Mouse (Mus musculus) erythroblast, adult 5-6 weeks (primary cell): ENCODE data around the gene Tcea2. TPM values are rescaled to one million over a fixed set of nuclear protein-coding genes. Genes with fewer than 3 reads are reported as not detected.

ENCODE experiments used
- ATAC-seq: replicated peaks from 2 replicates; pipeline ENCODE4 v1.8.0; 2016; ENCODE audit warnings: moderate number of reproducible peaks, mild to moderate bottlenecking, moderate TSS enrichment, inconsistent platforms; ENCODE audit not compliant: poor library complexity, low FRiP score, severe bottlenecking
- total RNA-seq, 2 experiments: library from RNA; stranded (forward) in 1 of 2; stranded (reverse) in 1 of 2; fragments of 150-400 nt in 1 of 2; fragments of 200-764, 138-1000 nt in 1 of 2; gene quantifications; 2 replicates each; pipeline versions ENCODE4 v1.2.3 to v1.2.4; 2015 to 2017; ENCODE audit warnings: low replicate concordance in 2 of 2

The Tcea2 gene
- total RNA-seq, 2 experiments from 2014 or later = not detected

DNA sequence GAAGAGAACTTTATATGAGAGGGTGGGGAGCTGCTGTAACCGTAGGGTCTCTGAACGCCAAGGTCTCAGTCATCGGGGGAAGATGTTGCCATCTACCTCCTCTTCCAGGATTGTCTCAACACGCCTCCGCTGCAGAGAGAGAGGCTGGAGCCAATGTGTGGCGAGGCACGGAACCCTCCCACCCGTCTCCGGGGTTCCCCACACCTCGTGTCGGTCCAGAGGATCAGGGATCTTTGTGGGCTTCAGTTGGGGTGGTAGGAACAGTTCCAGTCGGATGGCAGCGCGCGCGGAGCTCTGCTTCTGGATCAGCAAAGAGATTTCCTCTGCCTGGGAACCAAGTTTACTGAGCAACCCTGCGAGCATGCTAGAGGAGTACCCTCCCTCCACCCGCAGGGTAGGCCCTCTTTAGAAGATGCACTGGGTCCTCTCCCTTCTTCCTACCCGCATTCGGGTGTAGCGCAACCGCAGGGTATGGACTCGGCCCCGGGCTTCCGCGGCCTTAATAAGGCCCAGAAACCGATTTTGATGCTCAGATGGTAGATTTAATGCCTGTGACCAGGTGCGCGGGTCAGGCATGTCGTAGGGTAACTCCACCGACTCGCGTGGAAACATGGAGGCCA is 16.8 kb downstream of the Tcea2 start:
- ATAC-seq = no peak

DNA sequence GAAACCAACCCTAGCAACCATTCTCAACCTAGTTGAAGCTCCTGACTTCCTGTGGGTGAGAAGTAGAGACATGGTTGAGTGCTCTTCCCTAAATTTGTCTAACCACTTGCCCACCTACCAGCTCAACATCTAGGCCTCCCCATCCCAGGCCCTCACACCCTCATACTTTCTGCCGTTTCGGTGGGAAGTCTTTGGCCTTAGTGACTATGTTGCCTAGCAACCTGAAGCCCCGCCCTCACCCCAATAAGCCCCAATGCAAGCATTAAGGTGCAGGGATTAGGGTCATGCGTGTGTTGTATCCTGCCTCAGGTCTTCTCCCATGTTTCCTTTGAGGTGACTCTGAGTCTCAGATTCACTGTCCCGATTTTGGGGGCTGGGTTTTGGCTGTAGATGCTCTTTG is 18.1 kb downstream of the Tcea2 start, which contains the start of gene Lkaaear1:
Gene Lkaaear1 (minus strand): TSS at position 202 of the 400 bp plus-strand sequence.
- no peak for ATAC-seq

DNA sequence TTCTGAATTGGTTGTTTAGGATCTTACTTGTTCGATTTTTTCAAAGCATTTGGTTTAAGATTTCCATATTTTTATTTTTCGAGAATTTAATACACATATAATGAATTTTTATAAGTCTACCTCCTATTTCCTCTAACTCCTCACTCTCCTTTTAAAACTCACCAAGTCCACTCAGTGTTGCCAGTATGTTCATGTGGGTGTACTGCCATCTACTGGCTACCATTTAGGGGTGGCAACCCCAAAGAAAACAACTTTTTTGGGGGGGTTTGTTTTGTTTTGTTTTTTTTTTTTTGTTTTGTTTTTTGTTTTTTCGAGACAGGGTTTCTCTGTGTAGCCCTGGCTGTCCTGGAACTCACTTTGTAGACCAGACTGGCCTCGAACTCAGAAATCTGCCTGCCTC is 26.6 kb downstream of the Tcea2 start:
- ATAC-seq = no peak

DNA sequence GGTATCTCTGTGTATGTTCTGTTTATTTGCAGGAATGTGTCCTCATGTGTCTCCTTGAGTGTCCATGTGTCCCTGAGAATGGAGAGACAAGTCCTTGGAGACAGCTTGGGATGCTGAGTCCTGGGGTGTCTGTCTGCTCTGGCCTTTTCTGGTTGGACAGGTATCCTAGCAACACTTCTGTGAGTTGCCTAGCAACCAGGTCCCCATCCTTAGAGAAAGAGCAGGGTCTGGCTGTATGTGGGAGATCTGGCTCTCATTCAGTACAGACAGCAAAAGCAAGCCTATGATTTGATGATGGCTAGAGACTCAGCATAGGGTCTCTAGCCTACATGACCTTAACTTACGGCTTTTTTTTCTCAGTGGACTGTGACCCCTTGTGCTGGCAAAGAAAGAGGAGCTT is 33.6 kb downstream of the Tcea2 start:
- no peak for ATAC-seq

DNA sequence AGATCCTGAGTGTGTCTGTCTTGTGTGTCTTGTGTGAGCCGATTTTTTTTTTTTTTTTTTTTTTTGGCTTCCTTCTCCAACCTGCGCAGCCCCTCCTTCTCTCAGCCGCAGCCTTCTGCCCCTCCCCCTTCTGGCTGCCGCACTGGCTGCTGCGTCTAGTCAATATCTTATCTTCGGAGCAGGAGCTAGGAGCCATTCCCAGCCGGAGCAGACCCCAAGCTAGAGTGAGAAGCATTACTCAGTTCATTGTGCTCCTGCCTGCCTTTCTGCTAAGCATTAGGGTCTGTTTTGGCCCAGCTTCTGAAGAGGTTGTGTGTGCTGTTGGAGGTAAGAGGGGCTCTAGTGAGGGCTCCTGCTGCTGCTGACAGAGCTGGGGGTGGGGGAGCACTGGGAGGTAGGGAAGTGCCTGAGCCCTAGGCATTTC is 34.8 kb downstream of the Tcea2 start, which contains the start of gene Oprl1:
Gene Oprl1 (plus strand): TSS at position 114 of the 424 bp plus-strand sequence.
- no peak for ATAC-seq

DNA sequence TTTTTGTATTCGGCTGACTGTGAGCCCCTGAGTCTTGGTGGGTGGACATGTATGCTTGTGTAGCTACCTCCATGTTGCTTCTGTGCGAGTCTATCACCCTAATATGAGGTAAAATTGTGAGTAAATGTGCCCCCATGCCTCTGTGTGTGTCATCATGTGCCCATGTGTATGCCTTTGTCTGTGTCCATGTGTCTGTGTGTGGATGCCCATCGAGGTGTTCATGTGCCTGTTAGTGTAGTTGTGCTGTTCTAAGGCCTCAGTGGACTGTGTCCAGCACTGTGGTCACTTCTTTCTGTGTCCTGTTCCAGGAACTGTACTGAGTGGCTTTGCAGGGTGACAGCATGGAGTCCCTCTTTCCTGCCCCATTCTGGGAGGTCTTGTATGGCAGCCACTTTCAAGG is 35.3 kb downstream of the Tcea2 start:
- ATAC-seq = no peak

DNA sequence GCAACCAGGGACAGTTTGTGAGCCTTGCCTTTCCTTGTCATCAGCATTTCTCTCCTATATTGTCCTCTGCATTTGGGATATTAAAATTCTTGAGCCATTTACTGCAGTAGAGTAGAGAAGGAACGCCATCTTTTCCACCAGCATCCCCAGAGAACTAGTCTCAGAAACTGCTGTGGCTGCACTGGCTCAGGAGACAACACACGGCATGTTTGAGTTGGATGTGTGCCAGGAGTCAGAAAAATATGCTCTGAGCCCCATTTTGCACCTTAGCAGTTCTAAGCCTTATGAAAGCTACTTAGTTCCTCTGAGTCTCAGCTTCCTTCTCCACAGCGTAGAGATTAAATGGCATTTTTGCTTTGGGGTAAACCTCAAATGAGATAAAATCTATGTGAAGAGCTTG is 36.9 kb downstream of the Tcea2 start:
- no peak for ATAC-seq

DNA sequence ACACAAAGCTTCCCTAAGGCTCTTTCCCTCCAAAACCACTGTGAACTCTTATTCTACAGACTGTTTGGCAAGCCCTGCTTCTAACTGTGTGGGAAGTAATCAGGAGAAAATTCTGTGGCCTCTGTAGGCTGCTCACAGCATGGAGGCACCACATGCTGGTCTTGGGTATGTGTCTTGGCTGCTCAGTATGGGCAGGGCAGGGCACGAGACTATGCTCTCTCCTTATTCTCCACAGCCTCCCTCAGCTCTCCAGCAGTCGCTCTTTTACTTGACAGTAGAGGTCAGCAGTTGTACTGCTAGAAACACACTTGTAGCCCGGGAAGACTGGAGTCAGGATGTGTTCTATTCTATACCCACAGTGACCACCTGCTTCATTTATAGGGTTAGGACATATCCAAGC is 40.0 kb downstream of the Tcea2 start:
- no peak for ATAC-seq

DNA sequence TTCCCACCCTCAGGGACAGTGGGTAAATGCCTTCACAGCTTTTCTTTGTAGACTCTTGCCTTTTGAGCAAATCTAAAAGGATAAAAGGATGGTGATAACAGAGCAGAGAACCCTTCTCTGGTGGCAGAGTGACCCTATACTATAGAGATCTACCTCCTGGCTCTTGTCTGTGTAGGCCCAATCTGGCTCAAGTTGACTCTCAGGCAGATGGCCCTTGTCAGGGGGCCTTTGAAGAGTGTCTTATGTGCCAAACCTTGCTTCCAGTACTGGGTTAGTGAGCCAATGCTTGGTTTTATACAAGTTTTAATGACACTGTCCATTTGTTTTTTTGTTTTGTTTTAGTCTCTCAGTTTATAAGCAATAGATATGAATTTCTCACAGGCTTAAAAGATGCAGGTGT is 41.1 kb downstream of the Tcea2 start:
- no peak for ATAC-seq

DNA sequence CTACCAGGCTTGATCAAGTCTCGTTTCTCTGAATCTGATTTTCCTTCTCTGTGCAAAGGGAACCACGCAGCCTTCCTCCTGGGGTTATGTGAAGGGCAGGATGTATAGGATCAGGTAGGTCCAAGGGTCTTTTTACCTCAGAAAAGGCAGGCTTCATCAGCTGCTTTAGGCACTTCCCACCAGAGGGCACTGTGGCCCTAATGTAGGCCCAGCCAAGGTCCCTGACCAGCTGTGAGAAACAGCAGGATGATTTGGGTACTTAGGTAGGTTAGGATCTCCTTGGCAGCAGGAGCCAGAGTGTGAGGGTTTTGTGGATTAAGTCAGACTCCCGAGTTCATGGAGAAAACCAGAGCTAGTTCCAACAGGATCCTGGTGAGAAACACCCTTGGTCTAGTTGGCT is 42.1 kb downstream of the Tcea2 start:
- no peak for ATAC-seq

DNA sequence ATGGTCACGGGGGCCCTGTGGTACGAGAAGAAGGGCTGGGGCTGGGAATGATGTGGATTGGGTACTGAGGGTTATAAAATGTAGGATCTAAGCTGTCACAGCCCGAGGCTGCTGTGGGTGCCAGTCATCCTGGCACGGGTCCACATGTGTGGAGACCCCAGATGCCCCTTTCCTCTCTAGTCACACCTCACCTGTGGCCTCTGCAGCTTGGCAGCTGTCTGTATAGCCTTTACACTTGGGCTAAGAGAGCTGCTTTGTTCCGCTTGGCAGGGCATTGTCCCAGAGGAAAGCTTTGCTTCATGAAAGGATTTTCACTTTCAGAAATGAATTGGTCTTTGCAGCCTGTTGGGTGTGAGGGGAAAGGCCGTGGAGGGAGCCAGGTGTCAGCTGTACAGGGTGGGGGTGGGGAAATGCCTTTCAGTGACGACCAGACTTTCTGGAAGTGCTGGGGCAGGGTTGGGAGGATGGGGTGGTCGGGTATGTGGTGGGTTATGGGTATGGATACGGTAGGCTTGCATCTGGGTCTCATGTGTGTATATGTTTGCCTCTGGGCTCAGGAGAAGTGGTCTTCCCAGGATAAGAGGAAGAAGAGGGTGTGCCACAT is 47.7 kb downstream of the Tcea2 start:
- ATAC-seq = no peak

DNA sequence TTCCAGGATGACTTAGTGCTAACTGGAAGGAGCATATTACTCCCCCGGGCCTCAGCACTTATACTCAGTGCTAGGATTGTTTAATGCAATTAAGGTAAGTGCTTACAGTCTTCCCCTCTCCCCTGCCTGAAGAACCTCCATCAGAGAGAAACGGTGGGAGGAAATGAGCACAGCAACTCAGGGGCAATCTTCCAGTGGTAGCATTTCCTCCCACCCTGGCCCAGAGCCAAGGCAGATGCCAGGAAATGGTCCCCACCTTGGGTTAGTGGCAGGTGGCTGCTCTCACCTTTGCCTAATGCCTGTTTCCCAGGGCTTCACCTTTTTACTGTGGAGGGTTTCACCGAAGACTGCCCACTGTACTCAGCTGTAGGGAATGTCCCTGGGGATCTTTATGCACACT is 49.9 kb downstream of the Tcea2 start:
- ATAC-seq = no peak

Other genes with a start within 250 kb of the Tcea2 start
- gene Zbtb46, start 220.9 kb upstream of the Tcea2 start, total RNA-seq (2015; ENCODE audit: low replicate concordance) = 1.9 and 2.9 TPM in 2 replicates
- 5.4 and 6.2 TPM in 2 replicates for gene Zbtb46, start 220.9 kb upstream of the Tcea2 start, total RNA-seq (2017; ENCODE audit: low replicate concordance)
- gene Abhd16b, start 187.1 kb upstream of the Tcea2 start, total RNA-seq (2015; ENCODE audit: low replicate concordance) = not detected in 2 replicates
- not detected in 2 replicates for gene Abhd16b, start 187.1 kb upstream of the Tcea2 start, total RNA-seq (2017; ENCODE audit: low replicate concordance)
- 21.3 and 27.5 TPM in 2 replicates for gene Tpd52l2, start 183.2 kb upstream of the Tcea2 start, total RNA-seq (2015; ENCODE audit: low replicate concordance)
- gene Tpd52l2, start 183.2 kb upstream of the Tcea2 start, total RNA-seq (2017; ENCODE audit: low replicate concordance) = 25.3 and 41.0 TPM in 2 replicates
- gene Dnajc5, start 159.8 kb upstream of the Tcea2 start, total RNA-seq (2015; ENCODE audit: low replicate concordance) = 8.2 and 17.1 TPM in 2 replicates
- 12.7 and 14.8 TPM in 2 replicates for gene Dnajc5, start 159.8 kb upstream of the Tcea2 start, total RNA-seq (2017; ENCODE audit: low replicate concordance)
- 18.8 and 40.8 TPM in 2 replicates for gene Uckl1, start 95.4 kb upstream of the Tcea2 start, total RNA-seq (2015; ENCODE audit: low replicate concordance)
- 11.6 and 16.0 TPM in 2 replicates for gene Uckl1, start 95.4 kb upstream of the Tcea2 start, total RNA-seq (2017; ENCODE audit: low replicate concordance)
- gene Prpf6, start 88.4 kb upstream of the Tcea2 start, total RNA-seq (2015; ENCODE audit: low replicate concordance) = 9.2 and 16.9 TPM in 2 replicates
- gene Prpf6, start 88.4 kb upstream of the Tcea2 start, total RNA-seq (2017; ENCODE audit: low replicate concordance) = 21.0 and 30.1 TPM in 2 replicates
- gene Zfp512b, start 87.5 kb upstream of the Tcea2 start, total RNA-seq (2015; ENCODE audit: low replicate concordance) = 2.1 and 6.3 TPM in 2 replicates
- gene Zfp512b, start 87.5 kb upstream of the Tcea2 start, total RNA-seq (2017; ENCODE audit: low replicate concordance) = 1.5 and 5.1 TPM in 2 replicates
- 0.63 and 4.0 TPM in 2 replicates for gene Samd10, start 81.1 kb upstream of the Tcea2 start, total RNA-seq (2015; ENCODE audit: low replicate concordance)
- gene Samd10, start 81.1 kb upstream of the Tcea2 start, total RNA-seq (2017; ENCODE audit: low replicate concordance) = 0.56 and 1.9 TPM in 2 replicates
- gene Gm29797, start 23.3 kb upstream of the Tcea2 start, total RNA-seq (2015; ENCODE audit: low replicate concordance) = not detected in 2 replicates
- gene Gm29797, start 23.3 kb upstream of the Tcea2 start, total RNA-seq (2017; ENCODE audit: low replicate concordance) = not detected in 2 replicates
- gene Sox18, start 8.7 kb upstream of the Tcea2 start, total RNA-seq (2015; ENCODE audit: low replicate concordance) = not detected in 2 replicates
- gene Sox18, start 8.7 kb upstream of the Tcea2 start, total RNA-seq (2017; ENCODE audit: low replicate concordance) = not detected in 2 replicates
- 127 and 130 TPM in 2 replicates for gene Rgs19, start 13.7 kb downstream of the Tcea2 start, total RNA-seq (2015; ENCODE audit: low replicate concordance)
- 29.4 and 41.5 TPM in 2 replicates for gene Rgs19, start 13.7 kb downstream of the Tcea2 start, total RNA-seq (2017; ENCODE audit: low replicate concordance)
- not detected in 2 replicates for gene Lkaaear1, start 18.1 kb downstream of the Tcea2 start, total RNA-seq (2015; ENCODE audit: low replicate concordance)
- gene Lkaaear1, start 18.1 kb downstream of the Tcea2 start, total RNA-seq (2017; ENCODE audit: low replicate concordance) = not detected in 2 replicates
- not detected in 2 replicates for gene Oprl1, start 34.7 kb downstream of the Tcea2 start, total RNA-seq (2015; ENCODE audit: low replicate concordance)
- 1.3 TPM in 1 of 2 replicates, not detected in the other for gene Oprl1, start 34.7 kb downstream of the Tcea2 start, total RNA-seq (2017; ENCODE audit: low replicate concordance)
- not detected in 2 replicates for gene Myt1, start 83.0 kb downstream of the Tcea2 start, total RNA-seq (2015; ENCODE audit: low replicate concordance)
- gene Myt1, start 83.0 kb downstream of the Tcea2 start, total RNA-seq (2017; ENCODE audit: low replicate concordance) = not detected in 2 replicates
- gene Pcmtd2, start 157.5 kb downstream of the Tcea2 start, total RNA-seq (2015; ENCODE audit: low replicate concordance) = 120 and 125 TPM in 2 replicates
- 171 and 192 TPM in 2 replicates for gene Pcmtd2, start 157.5 kb downstream of the Tcea2 start, total RNA-seq (2017; ENCODE audit: low replicate concordance)
- 2.5 and 7.3 TPM in 2 replicates for gene Polr3k, start 184.0 kb downstream of the Tcea2 start, total RNA-seq (2015; ENCODE audit: low replicate concordance)
- 7.7 and 11.7 TPM in 2 replicates for gene Polr3k, start 184.0 kb downstream of the Tcea2 start, total RNA-seq (2017; ENCODE audit: low replicate concordance)